Mouse (Mus musculus) mouse trophoblast stem cell (cell line): ENCODE measurements around the gene 1700029I15Rik.
"Not testable (repeated sequence)": the region's sequence is repeated elsewhere in the genome, so short reads cannot be mapped to it uniquely, and the experiment has no call there.

ENCODE experiments used
- in situ Hi-C, 2 experiments: fragments of 300-500 bp; cut with MseI, MboI; formaldehyde crosslinking; loops; 2 replicates in 1 of 2; 3 replicates in 1 of 2; pipeline ENCODE4 v1.15.1; 2025

Gene 1700029I15Rik

GRCm38 (mm10) chr2:92392318-92393264 is 10.3 kb downstream of the 1700029I15Rik start:
- in situ Hi-C loops: no loop called here

GRCm38 (mm10) chr2:92395535-92395934 is 13.2 kb downstream of the 1700029I15Rik start:
- in situ Hi-C loops: no loop called here

- in situ Hi-C loops: no loop called here
Observed at GRCm38 (mm10) chr2:92397436-92397835, 15.1 kb downstream of the 1700029I15Rik start.

- in situ Hi-C loops: not testable (repeated sequence)
Observed at GRCm38 (mm10) chr2:92399877-92400276, 17.5 kb downstream of the 1700029I15Rik start.

- in situ Hi-C loops: no loop called here
Observed at GRCm38 (mm10) chr2:92400682-92401081, 18.3 kb downstream of the 1700029I15Rik start.

GRCm38 (mm10) chr2:92401091-92401561 is 18.8 kb downstream of the 1700029I15Rik start, which contains the start of gene Mapk8ip1:
Gene Mapk8ip1, minus strand, starts transcription at chr2:92401263.
- in situ Hi-C loops: no loop called here

- in situ Hi-C loops: no loop called here
Observed at GRCm38 (mm10) chr2:92402591-92403326, 20.4 kb downstream of the 1700029I15Rik start.

- in situ Hi-C loops: no loop called here
Observed at GRCm38 (mm10) chr2:92403776-92404319, 21.5 kb downstream of the 1700029I15Rik start.

- in situ Hi-C loops: no loop called here
Observed at GRCm38 (mm10) chr2:92404737-92405136, 22.4 kb downstream of the 1700029I15Rik start.

GRCm38 (mm10) chr2:92405687-92406086 is 23.3 kb downstream of the 1700029I15Rik start:
- in situ Hi-C loops: no loop called here

GRCm38 (mm10) chr2:92408309-92409045 is 26.1 kb downstream of the 1700029I15Rik start:
- in situ Hi-C loops: no loop called here

- in situ Hi-C loops: no loop called here
Observed at GRCm38 (mm10) chr2:92411705-92412104, 29.4 kb downstream of the 1700029I15Rik start.

GRCm38 (mm10) chr2:92421723-92422387 is 39.5 kb downstream of the 1700029I15Rik start:
- in situ Hi-C loops: no loop called here

GRCm38 (mm10) chr2:92422388-92423135 is 40.2 kb downstream of the 1700029I15Rik start:
- in situ Hi-C loops: no loop called here

- in situ Hi-C loops: no loop called here
Observed at GRCm38 (mm10) chr2:92423156-92423555, 40.8 kb downstream of the 1700029I15Rik start.

- in situ Hi-C loops: no loop called here
Observed at GRCm38 (mm10) chr2:92423702-92424461, 41.5 kb downstream of the 1700029I15Rik start.

GRCm38 (mm10) chr2:92424462-92425308 is 42.3 kb downstream of the 1700029I15Rik start:
- in situ Hi-C loops: no loop called here

- in situ Hi-C loops: no loop called here
Observed at GRCm38 (mm10) chr2:92425366-92425765, 43.0 kb downstream of the 1700029I15Rik start.
